Mouse (Mus musculus) right cerebral cortex, adult 2 months (tissue): ENCODE data around the gene Lemd1.
"Not testable (repeated sequence)": the region's sequence is repeated elsewhere in the genome, so short reads cannot be mapped to it uniquely, and the experiment has no call there.

Experiments
- DNase-seq, 2 experiments: peaks; one replicate each; pipeline ENCODE4 v3.0.0; 2021 to 2022; ENCODE audit warnings: low spot score in 2 of 2

Gene Lemd1

GRCm38 (mm10) chr1:132191093-132191785 is at the start of gene Lemd1, which contains the start of gene AC124108.1:
TSS of gene Lemd1 (plus strand) at chr1:132191431.
TSS of gene AC124108.1 (plus strand) at chr1:132191457.
- DNase-seq, result peak in 1 of 2 experiments; percentile 32

- no peak for DNase-seq
Measured at GRCm38 (mm10) chr1:132141753-132142152, 49.5 kb upstream of the Lemd1 start.

GRCm38 (mm10) chr1:132143079-132143478 is 48.2 kb upstream of the Lemd1 start:
- DNase-seq, result no peak

- DNase-seq, result peak in 1 of 2 experiments; percentile 48
Measured at GRCm38 (mm10) chr1:132143730-132144129, 47.5 kb upstream of the Lemd1 start.

- peak; percentile 68 to 76 for DNase-seq
Measured at GRCm38 (mm10) chr1:132144223-132144622, 47.0 kb upstream of the Lemd1 start.

- DNase-seq, result no peak
Measured at GRCm38 (mm10) chr1:132144837-132145236, 46.4 kb upstream of the Lemd1 start.

- DNase-seq, result no peak
Measured at GRCm38 (mm10) chr1:132145973-132146685, 45.1 kb upstream of the Lemd1 start.

- no peak for DNase-seq
Measured at GRCm38 (mm10) chr1:132149410-132149809, 41.8 kb upstream of the Lemd1 start.

GRCm38 (mm10) chr1:132150171-132150570 is 41.1 kb upstream of the Lemd1 start:
- no peak for DNase-seq

- DNase-seq, result no peak
Measured at GRCm38 (mm10) chr1:132150817-132151601, 40.2 kb upstream of the Lemd1 start.

- DNase-seq, result no peak
Measured at GRCm38 (mm10) chr1:132151908-132152307, 39.3 kb upstream of the Lemd1 start.

GRCm38 (mm10) chr1:132153086-132153690 is 38.0 kb upstream of the Lemd1 start:
- no peak for DNase-seq

- no peak for DNase-seq
Measured at GRCm38 (mm10) chr1:132153691-132154090, 37.5 kb upstream of the Lemd1 start.

- peak; percentile 77 to 84 for DNase-seq
Measured at GRCm38 (mm10) chr1:132155737-132156136, 35.5 kb upstream of the Lemd1 start.

GRCm38 (mm10) chr1:132157016-132157781 is 34.0 kb upstream of the Lemd1 start:
- DNase-seq, result peak; percentile 91 to 95

GRCm38 (mm10) chr1:132157808-132158207 is 33.4 kb upstream of the Lemd1 start:
- DNase-seq, result no peak

GRCm38 (mm10) chr1:132158741-132159140 is 32.5 kb upstream of the Lemd1 start:
- DNase-seq, result no peak

- DNase-seq, result no peak
Measured at GRCm38 (mm10) chr1:132159681-132160080, 31.6 kb upstream of the Lemd1 start.

- DNase-seq, result no peak
Measured at GRCm38 (mm10) chr1:132161211-132161880, 29.9 kb upstream of the Lemd1 start.

- not testable (repeated sequence) for DNase-seq
Measured at GRCm38 (mm10) chr1:132162618-132163017, 28.6 kb upstream of the Lemd1 start.
